Mouse (Mus musculus) thymus, adult 2 months (tissue): ENCODE data around the gene Alpk3. TPM values are rescaled to one million over a fixed set of nuclear protein-coding genes. Genes with fewer than 3 reads are reported as not detected.

Source experiments
- DNase-seq: peaks from one replicate; pipeline ENCODE4 v3.0.0; 2021
- H3K27ac ChIP-seq: fragments of 200-500 bp; 2 replicates; pipeline ENCODE4 v1.5.1; 2012; ENCODE audit warnings: low read length, control low read depth; ENCODE audit not compliant: control insufficient read depth, insufficient read depth
- H3K27me3 ChIP-seq: fragments of 200-500 bp; 2 replicates; pipeline ENCODE4 v1.6.1; 2012; ENCODE audit warnings: mild to moderate bottlenecking, low read length, moderate library complexity, mixed read lengths; ENCODE audit not compliant: control insufficient read depth, insufficient read depth
- H3K36me3 ChIP-seq: fragments of 200-500 bp; 2 replicates; pipeline ENCODE4 v1.6.1; 2012; ENCODE audit warnings: mild to moderate bottlenecking, low read length, moderate library complexity; ENCODE audit not compliant: control insufficient read depth, insufficient read depth
- H3K4me1 ChIP-seq: fragments of 200-500 bp; replicated peaks from 2 replicates; pipeline ENCODE4 v1.6.1; 2012; ENCODE audit warnings: low read length; ENCODE audit not compliant: control insufficient read depth, insufficient read depth
- H3K4me3 ChIP-seq: fragments of 200-500 bp; 2 replicates; pipeline ENCODE4 v1.5.1; 2012; ENCODE audit warnings: mild to moderate bottlenecking, low read length, control low read depth, moderate library complexity; ENCODE audit not compliant: control insufficient read depth, insufficient read depth
- CTCF ChIP-seq: fragments of 200-500 bp; IDR thresholded peaks from 2 replicates; pipeline ENCODE4 v1.5.1; 2012; ENCODE audit warnings: mild to moderate bottlenecking, control low read depth, low read length, moderate library complexity, borderline replicate concordance; ENCODE audit not compliant: control insufficient read depth, poor library complexity, insufficient read depth; ENCODE audit errors: extremely low read depth
- POLR2A ChIP-seq: fragments of 200-500 bp; IDR thresholded peaks from 2 replicates; pipeline ENCODE4 v1.6.1; 2012; ENCODE audit warnings: mild to moderate bottlenecking, low read length, control low read depth, moderate library complexity; ENCODE audit not compliant: control insufficient read depth, poor library complexity, insufficient read depth; ENCODE audit errors: extremely low read depth
- WGBS: fragments of 180-500 bp; shearing (Covaris S2); methylation state at CpG from one replicate; pipeline ENCODE4 v1.1.7; 2018; 5-methylcytosine and 5-hydroxymethylcytosine counted together
- polyA plus RNA-seq: library from polyadenylated mRNA; depleted of rRNA; stranded (reverse); fragments of >200 nt; gene quantifications from 2 replicates; pipeline ENCODE4 v1.2.3, GENCODE M21; 2012

Gene Alpk3
- polyA plus RNA-seq, 1 experiment: 1.4 TPM

GRCm38 (mm10) chr7:81025751-81026150 is 31.6 kb upstream of the Alpk3 start:
- TF ChIP-seq CTCF: no peak
- no peak for TF ChIP-seq POLR2A
- H3K27me3 ChIP-seq: no peaks in the 10 kb centered on the region
- no peak overlapping the region for H3K4me3 ChIP-seq
- H3K27ac ChIP-seq: no peak overlapping the region
- peaks cover 54% of the 10 kb centered on the region for H3K36me3 ChIP-seq
- no peaks in the 10 kb centered on the region for H3K4me1 ChIP-seq
- WGBS: 93% methylated on average over 2 of the region's 2 CpGs
- no peak for DNase-seq

- no peak overlapping the region for H3K27ac ChIP-seq
- H3K4me1 ChIP-seq: no peaks in the 10 kb centered on the region
- no peak overlapping the region for H3K4me3 ChIP-seq
- H3K36me3 ChIP-seq: peaks cover 63% of the 10 kb centered on the region
- no peak for TF ChIP-seq POLR2A
- no peak for TF ChIP-seq CTCF
- DNase-seq: no peak
- WGBS: 100% methylated on average over 2 of the region's 2 CpGs
- no peaks in the 10 kb centered on the region for H3K27me3 ChIP-seq
These were observed 17.7 kb upstream of the Alpk3 start for GRCm38 (mm10) chr7:81039711-81040110.

- Histone ChIP-seq H3K4me3 (no peak overlapping the region), H3K4me1 (no peaks in the 10 kb centered on the region), H3K27ac (no peak overlapping the region), H3K27me3 (no peaks in the 10 kb centered on the region), H3K36me3 (peaks cover 46% of the 10 kb centered on the region)
- TF ChIP-seq CTCF: no peak
- DNase-seq: no peak
- 92% methylated on average over 5 of the region's 5 CpGs for WGBS
These were observed 14.3 kb upstream of the Alpk3 start for GRCm38 (mm10) chr7:81043023-81043620.

DNA sequence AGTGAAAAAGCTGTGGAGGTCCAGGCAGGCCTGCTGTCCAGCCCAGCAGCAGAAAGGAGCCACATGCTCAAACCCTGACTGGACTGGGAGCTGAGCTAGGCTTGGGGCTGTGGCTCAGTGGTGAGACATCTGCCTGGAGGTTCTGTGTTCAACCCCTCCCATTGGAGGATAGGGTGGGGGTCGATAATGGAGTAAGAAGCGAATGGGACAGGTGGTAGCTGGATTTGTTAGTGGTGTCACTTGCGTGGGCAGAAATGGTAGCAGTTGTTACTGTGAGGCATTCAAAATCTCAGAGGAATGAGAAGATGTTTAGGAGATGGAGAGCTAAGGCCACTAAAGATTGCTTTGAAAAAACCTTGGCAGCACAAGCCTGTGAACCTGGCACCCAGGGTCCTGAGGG is 9.6 kb upstream of the Alpk3 start:
- Histone ChIP-seq H3K36me3 (0 out of 2 replicates have a peak, but pooled peaks cover 6% of the 10 kb centered on the region), H3K4me3 (no peak overlapping the region), H3K27me3 (no peaks in the 10 kb centered on the region), H3K4me1 (no peaks in the 10 kb centered on the region), H3K27ac (no peak overlapping the region)
- WGBS: 89% methylated on average over 3 of the region's 3 CpGs
- no peak for TF ChIP-seq POLR2A
- no peak for TF ChIP-seq CTCF
- DNase-seq: no peak

DNA sequence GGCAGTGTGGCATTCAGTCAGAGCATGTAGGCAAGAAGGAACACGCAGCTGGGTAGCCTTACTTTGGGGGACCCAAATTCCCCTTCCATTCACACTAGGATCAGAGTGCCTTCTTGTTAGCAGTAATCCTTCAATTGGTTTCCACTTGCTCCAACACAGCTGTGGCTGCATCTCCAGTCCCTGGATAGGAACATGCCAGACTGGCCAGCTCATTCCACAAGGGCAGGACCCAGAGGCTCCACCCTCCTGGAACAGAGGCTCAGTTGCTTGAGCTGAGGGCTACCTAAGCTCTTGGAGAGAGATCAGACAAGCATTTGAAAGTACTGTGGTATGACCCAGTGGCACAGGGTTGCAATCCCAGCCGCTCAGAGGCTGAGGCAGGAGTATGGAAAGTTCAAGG is 8.9 kb upstream of the Alpk3 start:
- no peak for TF ChIP-seq POLR2A
- no peak for TF ChIP-seq CTCF
- Histone ChIP-seq H3K27ac (no peak overlapping the region), H3K36me3 (0 out of 2 replicates have a peak, but pooled peaks cover 4% of the 10 kb centered on the region), H3K4me1 (no peaks in the 10 kb centered on the region), H3K27me3 (no peaks in the 10 kb centered on the region), H3K4me3 (no peak overlapping the region)
- no peak for DNase-seq
- WGBS: 94% methylated on average over 2 of the region's 2 CpGs

DNA sequence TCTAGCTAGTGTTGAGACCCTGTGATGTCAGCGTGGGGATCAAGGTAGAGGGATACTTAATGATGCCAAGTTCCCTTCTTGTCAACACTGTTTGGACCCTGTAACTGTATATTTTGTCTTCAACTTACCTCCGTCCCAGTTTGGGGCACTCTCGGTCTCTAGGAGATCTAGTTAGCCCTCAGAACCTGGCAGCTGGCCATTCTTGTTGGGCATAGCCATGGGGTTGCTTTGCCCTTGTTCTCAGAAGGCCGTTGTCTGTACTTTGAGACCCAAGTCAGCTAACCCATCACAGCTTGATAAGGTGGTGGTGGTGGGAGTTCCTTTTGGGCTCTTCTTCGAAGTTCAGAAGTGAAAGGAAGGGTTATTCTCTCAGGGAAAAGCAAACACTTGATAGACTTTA is 7.4 kb upstream of the Alpk3 start:
- H3K27me3 ChIP-seq: no peaks in the 10 kb centered on the region
- no peak overlapping the region for H3K27ac ChIP-seq
- no peak overlapping the region for H3K4me3 ChIP-seq
- WGBS: 88% methylated on average over 5 of the region's 5 CpGs
- DNase-seq: no peak
- no peaks in the 10 kb centered on the region for H3K36me3 ChIP-seq
- TF ChIP-seq CTCF (no peak), POLR2A (no peak)
- H3K4me1 ChIP-seq: no peaks in the 10 kb centered on the region
